Mouse (Mus musculus) MEL (cell line): Measurements from ENCODE around the gene Kif5c.

Experiments
- E2F4 ChIP-seq: IDR thresholded peaks from 2 replicates; pipeline ENCODE4 v1.6.1; 2011; ENCODE audit warnings: low read depth, low read length, improper control_type of control experiment, borderline replicate concordance
- ELF1 ChIP-seq: IDR thresholded peaks from 2 replicates; pipeline ENCODE4 v1.6.1; 2014; ENCODE audit warnings: low read depth, mild to moderate bottlenecking, inconsistent platforms, low read length, improper control_type of control experiment, moderate library complexity
- NELFE ChIP-seq: IDR thresholded peaks from 2 replicates; pipeline ENCODE4 v1.6.1; 2011; ENCODE audit warnings: low read depth, low read length, improper control_type of control experiment

GRCm38 (mm10) chr2:49712336-49712887 lies 93.3 kb downstream of the Kif5c start:
- TF ChIP-seq ELF1 (no peak), NELFE (no peak), E2F4 (no peak)
